Mouse (Mus musculus) neural tube, embryonic 13.5 days (tissue): ENCODE measurements around the gene Hspb3. TPM values are rescaled to one million over a fixed set of nuclear protein-coding genes. Genes with fewer than 3 reads are reported as not detected.

Experiments used
- ATAC-seq: fragments of 200-750 bp; cut with Nextera tagmentation; 2 replicates; pipeline ENCODE4 v1.8.0; 2017; ENCODE audit warnings: low read depth, mild to moderate bottlenecking, moderate TSS enrichment, moderate library complexity
- H3K27ac ChIP-seq: fragments of 300-500 bp; sonication (generic); replicated peaks from 2 replicates; pipeline ENCODE4 v1.5.1; 2015; ENCODE audit warnings: moderate library complexity, mild to moderate bottlenecking, inconsistent platforms
- H3K27me3 ChIP-seq: fragments of 300-500 bp; sonication (generic); 2 replicates; pipeline ENCODE4 v1.6.1; 2015; ENCODE audit warnings: mild to moderate bottlenecking, inconsistent platforms
- H3K36me3 ChIP-seq: fragments of 300-500 bp; sonication (generic); 2 replicates; pipeline ENCODE4 v1.6.1; 2015; ENCODE audit warnings: mild to moderate bottlenecking, inconsistent platforms
- H3K4me1 ChIP-seq: fragments of 300-500 bp; sonication (generic); replicated peaks from 2 replicates; pipeline ENCODE4 v1.6.1; 2015; ENCODE audit warnings: inconsistent platforms
- H3K4me2 ChIP-seq: fragments of 300-500 bp; sonication (generic); 2 replicates; pipeline ENCODE4 v1.6.1; 2015; ENCODE audit warnings: inconsistent platforms, mild to moderate bottlenecking, moderate library complexity
- H3K4me3 ChIP-seq: fragments of 300-500 bp; sonication (generic); 2 replicates; pipeline ENCODE4 v1.5.1; 2015; ENCODE audit warnings: mild to moderate bottlenecking, inconsistent platforms
- H3K9ac ChIP-seq: fragments of 300-500 bp; sonication (generic); 2 replicates; pipeline ENCODE4 v1.6.1; 2015; ENCODE audit warnings: moderate library complexity, mild to moderate bottlenecking, inconsistent platforms
- H3K9me3 ChIP-seq: fragments of 300-500 bp; sonication (generic); 2 replicates; pipeline ENCODE4 v1.6.1; 2016; ENCODE audit warnings: inconsistent platforms
- WGBS: fragments of 180-500 bp; shearing (Covaris S2); methylation state at CpG from one replicate; pipeline ENCODE4 v1.1.7; 2015; 5-methylcytosine and 5-hydroxymethylcytosine counted together
- polyA plus RNA-seq: library from polyadenylated mRNA; unstranded; fragments of >200 nt; fragmentation: Nextera tagmentation; extraction: Ambion mirVana; gene quantifications from 2 replicates; pipeline ENCODE4 v1.2.1, GENCODE M21; 2015

The Hspb3 gene
- 1.0 and 2.7 TPM in 2 replicates for polyA plus RNA-seq

GRCm38 (mm10) chr13:113663151-113663779 lies at the start of gene Hspb3:
TSS of gene Hspb3 (minus strand) at chr13:113663676.
- Histone ChIP-seq H3K27ac (no peak within 1 kb of the TSS; the same call in 1 of the 2 replicates), H3K36me3 (no peaks in the 10 kb centered on the region)

GRCm38 (mm10) chr13:113713186-113713585 lies 49.7 kb upstream of the Hspb3 start:
- 78% methylated on average over 3 of the region's 3 CpGs for WGBS
- no peak overlapping the region for H3K9ac ChIP-seq
- no peak overlapping the region for H3K4me3 ChIP-seq
- H3K27me3 ChIP-seq: no peaks in the 10 kb centered on the region
- no peaks in the 10 kb centered on the region for H3K9me3 ChIP-seq
- H3K4me2 ChIP-seq: no peak overlapping the region
- no peak for ATAC-seq
- H3K4me1 ChIP-seq: no peaks in the 10 kb centered on the region
- no peaks in the 10 kb centered on the region for H3K36me3 ChIP-seq
- H3K27ac ChIP-seq: no peak overlapping the region

More at GRCm38 (mm10) chr13:113663151-113663779, at the start of gene Hspb3:
- ATAC-seq: peak; percentile 74; the same call in 1 of the 2 replicates
- peak within 1 kb of the TSS; percentile 29 for H3K4me2 ChIP-seq
- H3K27me3 ChIP-seq: peaks cover 7% of the 10 kb centered on the region; the same call in 1 of the 2 replicates
- H3K4me3 ChIP-seq: no peak within 1 kb of the TSS
- H3K9me3 ChIP-seq: no peaks in the 10 kb centered on the region
- H3K9ac ChIP-seq: peak within 1 kb of the TSS; percentile 22; the same call in 1 of the 2 replicates
- H3K4me1 ChIP-seq: peaks cover 13% of the 10 kb centered on the region
- 48% methylated on average over 28 of the region's 28 CpGs for WGBS

- Histone ChIP-seq H3K9ac (no peak overlapping the region), H3K27ac (no peak overlapping the region), H3K4me3 (no peak overlapping the region), H3K4me1 (peaks cover 17% of the 10 kb centered on the region; the same call in 1 of the 2 replicates), H3K9me3 (no peaks in the 10 kb centered on the region), H3K27me3 (no peaks in the 10 kb centered on the region), H3K4me2 (no peak overlapping the region), H3K36me3 (no peaks in the 10 kb centered on the region)
- ATAC-seq: 0 out of 2 replicates have a peak, but pooled peaks have one; percentile 37
- 7% methylated on average over 4 of the region's 4 CpGs for WGBS
These were observed 42.7 kb upstream of the Hspb3 start for GRCm38 (mm10) chr13:113706183-113706582.

- Histone ChIP-seq H3K4me2 (no peak overlapping the region), H3K9me3 (no peaks in the 10 kb centered on the region), H3K9ac (no peak overlapping the region), H3K27ac (peak overlapping the region; percentile 81), H3K4me3 (no peak overlapping the region), H3K4me1 (peaks cover 48% of the 10 kb centered on the region), H3K36me3 (no peaks in the 10 kb centered on the region), H3K27me3 (no peaks in the 10 kb centered on the region)
- WGBS: 44% methylated on average over 3 of the region's 3 CpGs
- peak; percentile 82 for ATAC-seq
These were observed 37.7 kb upstream of the Hspb3 start for GRCm38 (mm10) chr13:113701185-113701584.

GRCm38 (mm10) chr13:113699928-113700327 lies 36.5 kb upstream of the Hspb3 start:
- 90% methylated on average over 8 of the region's 8 CpGs for WGBS
- Histone ChIP-seq H3K4me2 (no peak overlapping the region), H3K9me3 (no peaks in the 10 kb centered on the region), H3K4me3 (no peak overlapping the region), H3K27ac (peak overlapping the region; percentile 43; the same call in 1 of the 2 replicates), H3K4me1 (peaks cover 45% of the 10 kb centered on the region), H3K36me3 (no peaks in the 10 kb centered on the region), H3K9ac (no peak overlapping the region), H3K27me3 (no peaks in the 10 kb centered on the region)
- ATAC-seq: no peak

DNA sequence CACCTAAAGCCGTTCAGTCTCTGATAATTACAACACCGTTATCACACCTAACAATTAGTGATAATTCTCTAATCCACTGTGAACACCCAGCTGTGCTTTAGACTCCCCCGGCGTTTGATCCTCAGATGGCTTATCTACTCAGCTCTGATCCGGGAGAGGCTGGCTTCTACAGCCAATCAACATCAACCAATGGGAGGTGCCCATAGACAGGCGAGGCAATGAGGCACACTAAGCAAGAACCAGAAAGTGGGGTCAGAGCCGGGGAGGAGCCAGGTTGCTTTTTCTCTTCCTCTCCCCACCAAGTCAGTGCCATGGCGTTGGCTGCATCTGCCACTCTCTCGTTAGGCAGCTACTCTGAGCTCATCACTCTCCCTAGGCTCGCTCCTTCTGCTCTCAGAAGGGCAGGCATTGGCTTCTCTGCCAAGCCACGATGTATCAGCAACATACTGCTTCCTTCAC lies 36.0 kb upstream of the Hspb3 start:
- no peak overlapping the region for H3K4me3 ChIP-seq
- no peaks in the 10 kb centered on the region for H3K9me3 ChIP-seq
- peaks cover 45% of the 10 kb centered on the region for H3K4me1 ChIP-seq
- ATAC-seq: 0 out of 2 replicates have a peak, but pooled peaks have one; percentile 29
- 44% methylated on average over 11 of the region's 11 CpGs for WGBS
- no peaks in the 10 kb centered on the region for H3K36me3 ChIP-seq
- peak overlapping the region; percentile 43; the same call in 1 of the 2 replicates for H3K27ac ChIP-seq
- no peak overlapping the region for H3K9ac ChIP-seq
- H3K27me3 ChIP-seq: no peaks in the 10 kb centered on the region
- H3K4me2 ChIP-seq: no peak overlapping the region

- Histone ChIP-seq H3K9me3 (no peaks in the 10 kb centered on the region), H3K27ac (peak overlapping the region; percentile 67; the same call in 1 of the 2 replicates), H3K4me3 (no peak overlapping the region), H3K9ac (no peak overlapping the region), H3K36me3 (no peaks in the 10 kb centered on the region), H3K4me1 (peaks cover 40% of the 10 kb centered on the region), H3K27me3 (no peaks in the 10 kb centered on the region), H3K4me2 (no peak overlapping the region)
- ATAC-seq: peak; percentile 14; the same call in 1 of the 2 replicates
- WGBS: 41% methylated on average over 4 of the region's 4 CpGs
These were observed 33.4 kb upstream of the Hspb3 start for GRCm38 (mm10) chr13:113696838-113697321.

GRCm38 (mm10) chr13:113693383-113693782 lies 29.9 kb upstream of the Hspb3 start:
- H3K27ac ChIP-seq: no peak overlapping the region
- H3K9ac ChIP-seq: no peak overlapping the region
- H3K9me3 ChIP-seq: no peaks in the 10 kb centered on the region
- no peak overlapping the region for H3K4me3 ChIP-seq
- H3K27me3 ChIP-seq: no peaks in the 10 kb centered on the region
- peaks cover 14% of the 10 kb centered on the region for H3K4me1 ChIP-seq
- WGBS: 17% methylated on average over 6 of the region's 6 CpGs
- H3K36me3 ChIP-seq: no peaks in the 10 kb centered on the region
- ATAC-seq: no peak
- no peak overlapping the region for H3K4me2 ChIP-seq

- Histone ChIP-seq H3K36me3 (no peaks in the 10 kb centered on the region), H3K4me2 (no peak overlapping the region), H3K27me3 (no peaks in the 10 kb centered on the region), H3K4me1 (peaks cover 6% of the 10 kb centered on the region), H3K27ac (no peak overlapping the region), H3K9me3 (no peaks in the 10 kb centered on the region), H3K9ac (no peak overlapping the region), H3K4me3 (no peak overlapping the region)
- no peak for ATAC-seq
- 70% methylated on average over 9 of the region's 9 CpGs for WGBS
These were observed 28.2 kb upstream of the Hspb3 start for GRCm38 (mm10) chr13:113691644-113692043.

DNA sequence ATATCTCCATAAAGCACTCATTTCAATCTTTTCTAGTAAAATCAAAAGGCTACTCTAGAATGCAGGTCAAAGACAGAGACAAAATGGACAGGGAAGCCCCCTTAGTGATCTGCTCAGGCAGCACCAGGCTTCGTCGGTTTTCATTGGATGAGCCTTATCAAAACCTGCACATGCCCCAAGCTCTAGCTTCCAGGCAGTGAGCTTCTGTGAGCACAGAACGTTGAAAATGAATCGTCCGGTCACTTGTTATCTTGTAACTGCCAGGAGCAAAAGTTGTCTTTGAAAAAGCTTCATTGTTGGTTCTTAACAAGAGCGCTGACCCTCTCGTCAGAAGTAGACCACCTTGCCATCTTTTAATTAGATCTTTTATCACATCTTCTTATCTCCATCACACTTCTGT lies 26.4 kb upstream of the Hspb3 start:
- Histone ChIP-seq H3K9ac (no peak overlapping the region), H3K9me3 (no peaks in the 10 kb centered on the region), H3K27me3 (no peaks in the 10 kb centered on the region), H3K27ac (no peak overlapping the region), H3K36me3 (no peaks in the 10 kb centered on the region), H3K4me3 (no peak overlapping the region), H3K4me1 (no peaks in the 10 kb centered on the region), H3K4me2 (no peak overlapping the region)
- 87% methylated on average over 7 of the region's 7 CpGs for WGBS
- no peak for ATAC-seq

GRCm38 (mm10) chr13:113686691-113687121 lies 23.2 kb upstream of the Hspb3 start:
- Histone ChIP-seq H3K27me3 (no peaks in the 10 kb centered on the region), H3K27ac (no peak overlapping the region), H3K9ac (no peak overlapping the region), H3K36me3 (no peaks in the 10 kb centered on the region), H3K4me1 (no peaks in the 10 kb centered on the region), H3K4me3 (no peak overlapping the region), H3K4me2 (no peak overlapping the region), H3K9me3 (no peaks in the 10 kb centered on the region)
- WGBS: 77% methylated on average over 8 of the region's 8 CpGs
- ATAC-seq: no peak

DNA sequence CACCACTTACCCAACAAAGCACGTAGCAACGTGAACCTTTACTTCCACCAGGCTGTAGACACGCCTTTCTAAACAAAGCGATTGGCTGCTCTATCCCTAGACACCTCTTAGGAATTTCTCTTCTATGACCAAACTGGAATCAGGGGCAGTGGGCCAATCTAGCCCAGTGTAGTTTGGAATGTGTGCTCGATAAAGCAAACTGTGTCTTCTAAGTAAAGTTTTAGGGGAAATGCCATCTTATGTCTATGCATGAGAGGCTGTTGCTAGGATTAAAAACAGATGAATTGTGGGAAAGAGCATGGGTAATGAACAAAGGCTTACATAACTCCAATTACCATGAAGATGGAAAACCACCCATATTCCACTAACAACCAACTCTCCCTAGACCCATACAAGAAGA lies 19.3 kb upstream of the Hspb3 start:
- no peaks in the 10 kb centered on the region for H3K9me3 ChIP-seq
- ATAC-seq: no peak
- no peak overlapping the region for H3K27ac ChIP-seq
- H3K4me1 ChIP-seq: no peaks in the 10 kb centered on the region
- H3K4me3 ChIP-seq: no peak overlapping the region
- H3K9ac ChIP-seq: no peak overlapping the region
- no peaks in the 10 kb centered on the region for H3K27me3 ChIP-seq
- H3K36me3 ChIP-seq: no peaks in the 10 kb centered on the region
- WGBS: 91% methylated on average over 5 of the region's 5 CpGs
- no peak overlapping the region for H3K4me2 ChIP-seq
